Mouse (Mus musculus): Measurements from ENCODE around the gene Klf7. TPM values are rescaled to one million over a fixed set of nuclear protein-coding genes. Genes with fewer than 3 reads are reported as not detected.

Gene Klf7
- polyA plus RNA-seq, 1 experiment from 2014 or later, result 21.0 TPM

- Histone ChIP-seq H3K9ac (ENCODE audit: low read depth, low read length) (no peak overlapping the region), H3K27ac (ENCODE audit: low read depth, low read length) (no peak overlapping the region), H3K4me1 (ENCODE audit: control insufficient read depth, insufficient read depth, low read length) (peaks cover 16% of the 10 kb centered on the region), H3K4me3 (ENCODE audit: low read length) (no peak overlapping the region), H3K27me3 (ENCODE audit: control insufficient read depth, insufficient read depth, low read length) (no peaks in the 10 kb centered on the region), H3K9me3 (ENCODE audit: control insufficient read depth, low read length) (no peaks in the 10 kb centered on the region), H3K4me2 (replicated peaks; ENCODE audit: low read depth, low read length) (no peak overlapping the region), H3K36me3 (ENCODE audit: control insufficient read depth, insufficient read depth, low read length) (no peaks in the 10 kb centered on the region)
- ATAC-seq (ENCODE audit: low FRiP score, low TSS enrichment), result no peak
- WGBS, result 56% methylated on average over 5 of the region's 5 CpGs
Observed at GRCm38 (mm10) chr1:63995137-63995492, 127.0 kb downstream of the Klf7 start.

- peak; percentile 94 for ATAC-seq (ENCODE audit: low FRiP score, low TSS enrichment)
- no peak overlapping the region; the same call in 1 of the 2 replicates for H3K9ac ChIP-seq (ENCODE audit: low read depth, low read length)
Observed at GRCm38 (mm10) chr1:63994248-63995136, 127.6 kb downstream of the Klf7 start.

GRCm38 (mm10) chr1:63992506-63992905, 129.6 kb downstream of the Klf7 start:
- Histone ChIP-seq H3K4me3 (ENCODE audit: low read length) (no peak overlapping the region), H3K27ac (ENCODE audit: low read depth, low read length) (no peak overlapping the region), H3K9ac (ENCODE audit: low read depth, low read length) (no peak overlapping the region), H3K36me3 (ENCODE audit: control insufficient read depth, insufficient read depth, low read length) (no peaks in the 10 kb centered on the region), H3K4me1 (ENCODE audit: control insufficient read depth, insufficient read depth, low read length) (peaks cover 16% of the 10 kb centered on the region), H3K9me3 (ENCODE audit: control insufficient read depth, low read length) (no peaks in the 10 kb centered on the region), H3K27me3 (ENCODE audit: control insufficient read depth, insufficient read depth, low read length) (no peaks in the 10 kb centered on the region), H3K4me2 (replicated peaks; ENCODE audit: low read depth, low read length) (no peak overlapping the region)
- no peak for ATAC-seq (ENCODE audit: low FRiP score, low TSS enrichment)
- 69% methylated on average over 5 of the region's 5 CpGs for WGBS

More at GRCm38 (mm10) chr1:63994248-63995136, 127.6 kb downstream of the Klf7 start:
- Histone ChIP-seq H3K4me1 (ENCODE audit: control insufficient read depth, insufficient read depth, low read length) (peaks cover 16% of the 10 kb centered on the region), H3K4me3 (ENCODE audit: low read length) (no peak overlapping the region), H3K9me3 (ENCODE audit: control insufficient read depth, low read length) (no peaks in the 10 kb centered on the region), H3K27ac (ENCODE audit: low read depth, low read length) (no peak overlapping the region), H3K27me3 (ENCODE audit: control insufficient read depth, insufficient read depth, low read length) (no peaks in the 10 kb centered on the region), H3K4me2 (replicated peaks; ENCODE audit: low read depth, low read length) (peak overlapping the region; percentile 33), H3K36me3 (ENCODE audit: control insufficient read depth, insufficient read depth, low read length) (no peaks in the 10 kb centered on the region)
- 18% methylated on average over 19 of the region's 19 CpGs for WGBS

GRCm38 (mm10) chr1:63990416-63990815, 131.7 kb downstream of the Klf7 start:
- 93% methylated on average over 6 of the region's 6 CpGs for WGBS
- Histone ChIP-seq H3K4me2 (replicated peaks; ENCODE audit: low read depth, low read length) (no peak overlapping the region), H3K9me3 (ENCODE audit: control insufficient read depth, low read length) (no peaks in the 10 kb centered on the region), H3K4me3 (ENCODE audit: low read length) (no peak overlapping the region), H3K36me3 (ENCODE audit: control insufficient read depth, insufficient read depth, low read length) (no peaks in the 10 kb centered on the region), H3K27me3 (ENCODE audit: control insufficient read depth, insufficient read depth, low read length) (no peaks in the 10 kb centered on the region), H3K4me1 (ENCODE audit: control insufficient read depth, insufficient read depth, low read length) (peaks cover 11% of the 10 kb centered on the region), H3K9ac (ENCODE audit: low read depth, low read length) (no peak overlapping the region), H3K27ac (ENCODE audit: low read depth, low read length) (no peak overlapping the region)
- ATAC-seq (ENCODE audit: low FRiP score, low TSS enrichment), result no peak

- H3K9ac ChIP-seq (ENCODE audit: low read depth, low read length), result no peak overlapping the region
- no peaks in the 10 kb centered on the region for H3K36me3 ChIP-seq (ENCODE audit: control insufficient read depth, insufficient read depth, low read length)
- 55% methylated on average over 2 of the region's 2 CpGs for WGBS
- no peaks in the 10 kb centered on the region for H3K4me1 ChIP-seq (ENCODE audit: control insufficient read depth, insufficient read depth, low read length)
- H3K9me3 ChIP-seq (ENCODE audit: control insufficient read depth, low read length), result no peaks in the 10 kb centered on the region
- no peak overlapping the region for H3K4me2 ChIP-seq (replicated peaks; ENCODE audit: low read depth, low read length)
- ATAC-seq (ENCODE audit: low FRiP score, low TSS enrichment), result no peak
- no peak overlapping the region for H3K27ac ChIP-seq (ENCODE audit: low read depth, low read length)
- H3K27me3 ChIP-seq (ENCODE audit: control insufficient read depth, insufficient read depth, low read length), result no peaks in the 10 kb centered on the region
- no peak overlapping the region for H3K4me3 ChIP-seq (ENCODE audit: low read length)
Observed at GRCm38 (mm10) chr1:63980733-63981132, 141.3 kb downstream of the Klf7 start.

Small RNA genes within 50 kb of the gene (microRNA-seq; reads per million reads assigned to microRNA genes)
- not detected for gene Mir6899

Data from kidney, embryonic 14.5 days (tissue).